Mouse (Mus musculus) limb, embryonic 14.5 days (tissue): Measurements from ENCODE around the gene Gm20388. TPM values are rescaled to one million over a fixed set of nuclear protein-coding genes. Genes with fewer than 3 reads are reported as not detected.

Experiments
- ATAC-seq: fragments of 200-750 bp; cut with Nextera tagmentation; 2 replicates; pipeline ENCODE4 v1.8.0; 2017; ENCODE audit warnings: low read depth, moderate number of reproducible peaks, moderate TSS enrichment; ENCODE audit not compliant: low FRiP score
- DNase-seq: peaks from one replicate; pipeline ENCODE4 v3.0.0-alpha.2; 2015; ENCODE audit warnings: low spot score
- H3K27ac ChIP-seq: fragments of 300-500 bp; sonication (generic); replicated peaks from 2 replicates; pipeline ENCODE4 v1.5.1; 2014; ENCODE audit warnings: low read depth, mild to moderate bottlenecking, low read length, moderate library complexity, mixed read lengths
- H3K27me3 ChIP-seq: fragments of 300-500 bp; sonication (generic); 2 replicates; pipeline ENCODE4 v1.6.1; 2014; ENCODE audit warnings: low read length, mixed read lengths; ENCODE audit not compliant: control insufficient read depth, insufficient read depth
- H3K36me3 ChIP-seq: fragments of 300-500 bp; sonication (generic); 2 replicates; pipeline ENCODE4 v1.6.1; 2014; ENCODE audit warnings: mild to moderate bottlenecking, low read length, moderate library complexity, mixed read lengths; ENCODE audit not compliant: control insufficient read depth, insufficient read depth
- H3K4me1 ChIP-seq: fragments of 300-500 bp; sonication (generic); 2 replicates; pipeline ENCODE4 v1.6.1; 2014; ENCODE audit warnings: antibody characterized with exemption, low read length, mixed read lengths; ENCODE audit not compliant: control insufficient read depth, insufficient read depth
- H3K4me2 ChIP-seq: fragments of 300-500 bp; sonication (generic); replicated peaks from 2 replicates; pipeline ENCODE4 v1.6.1; 2014; ENCODE audit warnings: low read depth, mild to moderate bottlenecking, low read length, moderate library complexity; ENCODE audit not compliant: severe bottlenecking
- H3K4me3 ChIP-seq: fragments of 300-500 bp; sonication (generic); replicated peaks from 2 replicates; pipeline ENCODE4 v1.5.1; 2014; ENCODE audit warnings: low read length
- H3K9ac ChIP-seq: fragments of 300-500 bp; sonication (generic); 2 replicates; pipeline ENCODE4 v1.6.1; 2014; ENCODE audit warnings: mild to moderate bottlenecking, low read depth, low read length, moderate library complexity; ENCODE audit not compliant: severe bottlenecking
- H3K9me3 ChIP-seq: fragments of 300-500 bp; sonication (generic); 2 replicates; pipeline ENCODE4 v1.6.1; 2016; ENCODE audit warnings: low read length; ENCODE audit not compliant: control insufficient read depth
- POLR2A ChIP-seq: fragments of 200-500 bp; IDR thresholded peaks from 2 replicates; pipeline ENCODE4 v1.8.0; 2012; ENCODE audit warnings: inconsistent platforms, mild to moderate bottlenecking, moderate library complexity, borderline replicate concordance; ENCODE audit not compliant: insufficient read depth, insufficient read length; ENCODE audit errors: extremely low read depth
- WGBS: fragments of 180-500 bp; shearing (Covaris S2); extraction: QIAGEN DNeasy Blood & Tissue Kit; methylation state at CpG from one replicate; pipeline ENCODE4 v1.1.7; 2014; 5-methylcytosine and 5-hydroxymethylcytosine counted together
- polyA plus RNA-seq, 2 experiments: library from polyadenylated mRNA; depleted of rRNA in 1 of 2; stranded (reverse) in 1 of 2; unstranded in 1 of 2; fragments of >200 nt; fragmentation: Nextera tagmentation in 1 of 2; extraction: Ambion mirVana in 1 of 2; gene quantifications; 2 replicates each; pipeline versions ENCODE4 v1.2.1 to v1.2.3; 2012 to 2014

The Gm20388 gene
- polyA plus RNA-seq, 2 experiments: 1.9 to 49.9 TPM

GRCm38 (mm10) chr8:121909663-121910062 lies 1999.0 kb downstream of the Gm20388 start:
- Histone ChIP-seq H3K4me2 (no peak overlapping the region), H3K4me1 (peaks cover 18% of the 10 kb centered on the region), H3K4me3 (no peak overlapping the region), H3K27me3 (no peaks in the 10 kb centered on the region), H3K36me3 (no peaks in the 10 kb centered on the region), H3K9me3 (no peaks in the 10 kb centered on the region), H3K9ac (no peak overlapping the region), H3K27ac (no peak overlapping the region)
- WGBS: 3% methylated on average over 6 of the region's 6 CpGs
- TF ChIP-seq POLR2A: no peak
- ATAC-seq: no peak
- DNase-seq: peak; percentile 80

GRCm38 (mm10) chr8:121911400-121911799 lies 2000.8 kb downstream of the Gm20388 start:
- WGBS: 84% methylated on average over 6 of the region's 6 CpGs
- H3K27me3 ChIP-seq: no peaks in the 10 kb centered on the region
- H3K4me3 ChIP-seq: no peak overlapping the region
- no peak for ATAC-seq
- no peak for TF ChIP-seq POLR2A
- H3K4me1 ChIP-seq: peaks cover 10% of the 10 kb centered on the region; the same call in 1 of the 2 replicates
- no peak overlapping the region for H3K27ac ChIP-seq
- no peaks in the 10 kb centered on the region for H3K36me3 ChIP-seq
- no peaks in the 10 kb centered on the region for H3K9me3 ChIP-seq
- no peak for DNase-seq
- H3K9ac ChIP-seq: no peak overlapping the region
- no peak overlapping the region for H3K4me2 ChIP-seq

GRCm38 (mm10) chr8:121911987-121912386 lies 2001.3 kb downstream of the Gm20388 start:
- Histone ChIP-seq H3K36me3 (no peaks in the 10 kb centered on the region), H3K27ac (no peak overlapping the region), H3K4me1 (peaks cover 6% of the 10 kb centered on the region; the same call in 1 of the 2 replicates), H3K4me3 (no peak overlapping the region), H3K27me3 (no peaks in the 10 kb centered on the region), H3K9ac (no peak overlapping the region), H3K4me2 (no peak overlapping the region), H3K9me3 (no peaks in the 10 kb centered on the region)
- DNase-seq: no peak
- no peak for TF ChIP-seq POLR2A
- 78% methylated on average over 7 of the region's 7 CpGs for WGBS
- no peak for ATAC-seq

- peaks cover 5% of the 10 kb centered on the region; the same call in 1 of the 2 replicates for H3K4me1 ChIP-seq
- ATAC-seq (no peak), DNase-seq (no peak)
- 75% methylated on average over 3 of the region's 3 CpGs for WGBS
- no peaks in the 10 kb centered on the region for H3K27me3 ChIP-seq
- no peak overlapping the region for H3K27ac ChIP-seq
- no peak overlapping the region for H3K9ac ChIP-seq
- no peaks in the 10 kb centered on the region for H3K36me3 ChIP-seq
- no peak for TF ChIP-seq POLR2A
- no peaks in the 10 kb centered on the region for H3K9me3 ChIP-seq
- H3K4me2 ChIP-seq: no peak overlapping the region
- no peak overlapping the region for H3K4me3 ChIP-seq
Observed at GRCm38 (mm10) chr8:121912831-121913230, 2002.2 kb downstream of the Gm20388 start.

- no peak overlapping the region for H3K9ac ChIP-seq
- H3K36me3 ChIP-seq: no peaks in the 10 kb centered on the region
- H3K4me3 ChIP-seq: no peak overlapping the region
- 76% methylated on average over 8 of the region's 8 CpGs for WGBS
- H3K4me2 ChIP-seq: no peak overlapping the region
- H3K4me1 ChIP-seq: peaks cover 3% of the 10 kb centered on the region; the same call in 1 of the 2 replicates
- TF ChIP-seq POLR2A: no peak
- ATAC-seq: no peak
- no peaks in the 10 kb centered on the region for H3K9me3 ChIP-seq
- H3K27ac ChIP-seq: no peak overlapping the region
- H3K27me3 ChIP-seq: no peaks in the 10 kb centered on the region
- DNase-seq: no peak
Observed at GRCm38 (mm10) chr8:121913378-121913777, 2002.7 kb downstream of the Gm20388 start.

- no peaks in the 10 kb centered on the region for H3K36me3 ChIP-seq
- no peak overlapping the region for H3K9ac ChIP-seq
- no peak overlapping the region for H3K4me3 ChIP-seq
- no peak for DNase-seq
- no peak for ATAC-seq
- no peak for TF ChIP-seq POLR2A
- WGBS: 79% methylated on average over 4 of the region's 4 CpGs
- H3K27ac ChIP-seq: no peak overlapping the region
- H3K27me3 ChIP-seq: no peaks in the 10 kb centered on the region
- H3K9me3 ChIP-seq: no peaks in the 10 kb centered on the region
- no peak overlapping the region for H3K4me2 ChIP-seq
- no peaks in the 10 kb centered on the region for H3K4me1 ChIP-seq
Observed at GRCm38 (mm10) chr8:121919158-121919557, 2008.5 kb downstream of the Gm20388 start.
